Mouse (Mus musculus): ENCODE data around the gene Polg.

DNA sequence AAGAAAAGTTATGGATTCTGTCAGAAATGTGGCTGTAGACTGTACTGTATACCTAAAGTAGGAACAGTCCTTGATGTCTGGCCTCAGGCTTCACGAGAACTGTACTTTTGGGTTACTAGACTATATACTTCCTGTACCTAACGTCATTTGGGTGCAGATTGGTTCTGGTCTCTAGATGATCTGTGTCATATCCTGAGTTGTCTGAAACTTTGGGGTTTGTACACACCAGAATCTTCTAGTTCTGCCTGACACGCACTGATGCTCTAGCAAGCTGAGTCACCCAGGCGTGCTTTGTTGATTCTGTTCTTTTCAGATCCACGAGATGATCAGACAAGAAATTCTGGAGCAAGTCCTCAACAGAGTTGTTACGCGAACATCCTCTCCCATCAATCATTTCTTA, 46.2 kb downstream of the Polg start:
- TF ChIP-seq CTCF (IDR thresholded peaks at IDR 0.05; ENCODE audit: low read depth, low read length), result no peak
- no peak for TF ChIP-seq TAL1 (conservative IDR thresholded peaks at IDR 0.05; ENCODE audit: low read depth, low read length)
